Mouse (Mus musculus) kidney, adult 2 months (tissue): Measurements from ENCODE around the gene Tmem63a.
A peak's percentile ranks its signal among the peaks of the same experiment; 100 is the strongest.

Experiments used
- CTCF ChIP-seq: fragments of 200-500 bp; conservative IDR thresholded peaks from 2 replicates; pipeline ENCODE4 v1.5.1; 2011; ENCODE audit warnings: low read depth, mild to moderate bottlenecking, control low read depth, low read length, moderate library complexity, mixed read lengths; ENCODE audit not compliant: insufficient read depth, insufficient read length
- POLR2A ChIP-seq: fragments of 200-500 bp; IDR thresholded peaks from one replicate; pipeline ENCODE4 v1.6.1; 2011; ENCODE audit warnings: low read depth, low read length, control low read depth

- peak; percentile 34; the same call in 1 of the 2 replicates for TF ChIP-seq CTCF
- TF ChIP-seq POLR2A, result no peak
Observed at GRCm38 (mm10) chr1:180980464-180980863, 38.3 kb downstream of the Tmem63a start.
